Mouse (Mus musculus): Measurements from ENCODE around the gene Apoe.

The Apoe gene

DNA sequence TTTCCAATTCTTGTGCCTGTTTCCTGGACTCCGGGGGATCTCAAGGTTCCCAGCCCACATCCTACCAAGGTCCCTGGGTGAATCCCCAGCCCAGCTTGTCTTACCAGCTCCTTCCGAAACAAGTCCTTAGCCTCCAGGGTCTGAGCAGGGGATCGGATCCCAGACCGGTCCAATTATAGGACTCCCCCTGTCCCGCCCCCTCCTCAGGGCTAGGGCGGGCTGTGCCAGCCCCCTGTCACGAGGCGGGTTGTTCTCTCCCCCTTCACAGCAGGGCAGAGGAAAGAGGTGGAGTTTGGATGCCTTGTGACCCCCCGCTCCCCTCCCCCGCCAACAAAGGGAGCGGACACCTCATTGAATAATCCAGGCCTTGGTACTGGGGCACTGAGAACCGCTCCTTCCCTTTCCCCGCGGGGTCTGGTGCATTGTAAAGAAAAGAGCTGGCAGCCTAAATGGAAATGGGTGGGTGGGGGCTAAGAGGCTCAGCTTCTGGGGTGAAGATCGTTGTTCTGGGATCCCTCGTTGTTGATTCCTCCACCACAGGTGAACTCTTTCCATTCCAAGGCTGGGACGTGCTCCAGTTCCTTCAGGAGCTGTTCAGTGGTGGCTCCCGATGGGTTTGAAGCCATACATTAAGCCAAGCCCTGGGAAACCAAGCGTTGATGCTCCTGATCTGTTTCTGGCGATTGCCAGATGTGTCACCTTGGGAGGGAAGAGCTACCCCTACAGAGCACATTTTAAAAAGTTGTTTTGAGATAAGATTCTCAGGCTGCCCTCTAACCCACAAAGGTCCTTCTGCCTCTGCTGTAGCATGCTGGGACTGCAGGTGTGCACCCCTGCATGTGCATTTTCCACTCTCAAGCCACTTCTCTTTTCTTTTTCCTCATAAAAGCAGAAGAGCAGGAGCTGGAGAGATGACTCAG, at the start of gene Apoe:
Gene Apoe (minus strand): TSS at position 282 of the 920 bp plus-strand sequence.
- peak; percentile 62 for DNase-seq

- DNase-seq = peak; percentile 56
These were observed 48.6 kb upstream of the Apoe start for GRCm38 (mm10) chr7:19747420-19748218.

GRCm38 (mm10) chr7:19746426-19747201, 47.6 kb upstream of the Apoe start:
- DNase-seq = no peak

- no peak for DNase-seq
These were observed 47.0 kb upstream of the Apoe start for GRCm38 (mm10) chr7:19745971-19746370.

- DNase-seq = no peak
These were observed 45.8 kb upstream of the Apoe start for GRCm38 (mm10) chr7:19744590-19745385.

GRCm38 (mm10) chr7:19743791-19744190, 44.8 kb upstream of the Apoe start:
- no peak for DNase-seq

DNA sequence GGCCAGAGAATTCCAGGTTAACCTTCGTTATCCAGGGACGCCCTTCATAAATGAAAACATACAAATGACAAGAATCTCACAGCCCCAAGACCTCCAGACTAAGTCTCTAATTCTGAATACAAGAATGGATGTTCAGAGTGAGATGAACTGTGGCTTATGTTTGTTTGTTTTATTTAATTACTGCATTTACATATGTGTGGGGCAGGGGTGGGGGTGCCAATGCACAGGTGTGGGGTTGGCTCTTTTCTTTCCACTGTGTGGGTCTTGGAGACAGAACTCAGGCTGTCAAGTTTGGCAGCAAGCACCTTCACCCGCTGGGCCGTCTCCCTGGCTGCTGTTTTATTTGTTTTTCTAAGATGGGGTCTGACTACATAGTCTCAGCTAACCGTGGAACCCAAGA, 43.5 kb upstream of the Apoe start:
- no peak for DNase-seq

DNA sequence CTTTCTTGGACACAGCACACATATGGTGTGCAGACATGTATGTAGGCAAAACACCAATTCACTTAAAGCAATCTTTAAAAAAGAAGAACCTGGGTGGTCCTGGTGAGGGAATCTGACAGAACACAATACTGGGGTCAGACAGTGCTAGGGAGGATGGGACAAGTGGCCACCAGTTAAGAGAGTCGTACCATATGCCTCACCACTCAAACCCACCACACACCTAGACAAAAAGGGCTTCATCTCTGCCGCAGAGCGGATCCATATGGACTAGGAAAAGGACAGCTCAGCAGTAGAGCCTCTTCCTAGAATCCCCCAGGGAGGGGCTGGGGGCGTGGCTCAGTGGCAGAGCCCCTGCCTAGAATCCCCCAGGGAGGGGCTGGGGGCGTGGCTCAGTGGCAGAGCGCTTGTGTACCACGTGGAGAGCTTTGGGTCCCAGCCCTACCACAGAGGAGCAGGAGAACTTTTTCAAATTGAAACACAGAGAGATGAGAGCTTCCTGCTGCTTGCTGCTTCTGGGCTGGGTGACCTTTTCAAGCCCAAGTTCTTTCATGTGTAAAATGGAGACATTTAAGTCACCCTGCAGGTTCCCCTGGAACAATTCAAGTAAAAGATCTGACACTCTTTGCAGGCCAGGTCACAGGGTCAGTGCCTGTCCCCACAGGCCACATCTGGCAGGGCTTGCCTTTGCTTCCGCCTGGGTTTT, 42.5 kb upstream of the Apoe start:
- peak; percentile 32 for DNase-seq

GRCm38 (mm10) chr7:19740269-19740668, 41.3 kb upstream of the Apoe start:
- peak; percentile 37 for DNase-seq

DNA sequence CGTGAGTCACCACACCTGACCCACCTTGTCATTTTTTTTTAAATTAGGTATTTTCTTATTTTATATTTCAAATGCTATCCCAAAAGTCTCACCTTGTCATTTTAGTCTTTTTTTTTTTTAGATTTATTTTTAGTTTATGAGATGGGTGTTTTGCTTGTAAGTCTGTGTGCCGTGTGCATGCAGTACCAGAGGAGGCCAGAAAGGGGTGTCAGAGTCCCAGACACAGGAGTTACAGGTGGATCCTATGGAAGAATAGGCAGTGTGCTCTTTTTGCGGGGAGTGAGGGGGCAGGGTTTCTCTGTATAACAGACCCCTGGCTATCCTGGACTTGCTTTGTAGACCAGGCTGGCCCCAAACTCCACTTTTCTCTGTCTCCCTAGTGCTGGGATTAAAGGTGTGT, 39.8 kb upstream of the Apoe start:
- DNase-seq = no peak

- DNase-seq = no peak
These were observed 37.5 kb upstream of the Apoe start for GRCm38 (mm10) chr7:19736389-19737057.

DNA sequence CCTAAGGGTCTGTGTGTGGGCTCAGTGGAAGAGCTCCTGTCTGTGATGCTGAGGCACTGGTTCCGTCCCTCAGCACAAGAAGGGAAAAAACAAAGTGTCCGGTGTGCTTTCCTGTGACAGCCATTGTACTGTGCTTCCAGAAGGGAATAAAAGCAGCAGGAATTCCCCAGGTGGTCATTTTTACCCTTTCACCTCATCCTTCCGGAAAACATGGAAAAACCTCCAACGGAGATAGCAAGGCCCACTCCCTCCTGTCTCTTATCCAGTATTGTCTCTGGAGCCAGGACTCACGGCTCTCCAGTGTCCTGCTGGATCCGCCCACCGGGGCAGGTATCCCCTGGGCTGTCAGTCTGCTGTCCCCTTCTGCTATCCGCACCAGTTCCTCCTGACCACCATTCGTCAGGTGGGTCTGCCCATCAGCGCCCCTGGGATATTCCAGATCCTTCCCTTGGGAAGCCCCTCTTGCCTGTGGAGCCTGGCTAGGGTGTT, 35.2 kb upstream of the Apoe start:
- no peak for DNase-seq

- DNase-seq = no peak
These were observed 27.6 kb upstream of the Apoe start for GRCm38 (mm10) chr7:19726541-19726940.

DNA sequence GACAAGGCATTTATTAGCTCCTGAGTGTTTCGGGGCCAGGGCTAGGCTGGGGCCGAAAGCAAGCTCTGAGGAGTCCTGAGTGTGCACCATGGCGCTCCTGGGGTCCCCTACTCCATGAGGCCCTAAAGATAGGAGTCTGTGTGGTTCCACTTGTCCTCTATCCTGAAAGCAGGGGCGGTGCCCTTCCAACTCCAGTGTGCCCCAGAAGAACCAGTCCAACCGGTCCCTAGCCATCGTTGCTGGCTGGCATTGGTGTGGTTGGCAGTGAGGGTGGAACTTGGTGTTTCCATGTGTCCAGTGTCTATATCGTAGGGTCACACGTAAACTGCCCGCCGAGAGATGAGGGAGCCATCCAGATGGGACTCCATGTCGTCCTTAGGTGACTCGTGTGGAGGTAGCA, 25.2 kb upstream of the Apoe start:
- peak; percentile 61 for DNase-seq

- peak; percentile 69 for DNase-seq
These were observed 23.8 kb upstream of the Apoe start for GRCm38 (mm10) chr7:19722754-19723195.

DNA sequence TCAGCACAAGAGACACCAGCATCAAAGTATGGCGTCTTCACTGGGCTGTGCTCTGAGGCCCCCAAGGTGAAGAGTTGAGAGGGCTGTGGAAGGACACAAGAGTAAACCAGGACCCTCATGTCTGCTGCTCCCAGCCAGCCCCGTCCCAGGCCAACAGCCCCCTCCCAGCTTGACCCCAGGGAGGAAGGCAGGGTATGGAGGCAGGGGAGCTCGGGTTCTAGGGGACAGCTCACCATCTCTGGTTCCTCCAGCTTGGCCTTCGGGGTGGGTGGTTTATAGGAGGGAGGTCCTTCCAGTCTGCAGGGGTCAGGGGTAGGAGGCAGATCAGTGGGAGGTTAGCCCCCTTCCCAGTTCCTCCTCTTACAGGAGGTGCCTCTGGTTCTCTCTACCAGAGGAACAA, 20.2 kb upstream of the Apoe start:
- no peak for DNase-seq

GRCm38 (mm10) chr7:19718297-19718952, 19.4 kb upstream of the Apoe start:
- no peak for DNase-seq

GRCm38 (mm10) chr7:19717346-19717745, 18.4 kb upstream of the Apoe start:
- no peak for DNase-seq

DNA sequence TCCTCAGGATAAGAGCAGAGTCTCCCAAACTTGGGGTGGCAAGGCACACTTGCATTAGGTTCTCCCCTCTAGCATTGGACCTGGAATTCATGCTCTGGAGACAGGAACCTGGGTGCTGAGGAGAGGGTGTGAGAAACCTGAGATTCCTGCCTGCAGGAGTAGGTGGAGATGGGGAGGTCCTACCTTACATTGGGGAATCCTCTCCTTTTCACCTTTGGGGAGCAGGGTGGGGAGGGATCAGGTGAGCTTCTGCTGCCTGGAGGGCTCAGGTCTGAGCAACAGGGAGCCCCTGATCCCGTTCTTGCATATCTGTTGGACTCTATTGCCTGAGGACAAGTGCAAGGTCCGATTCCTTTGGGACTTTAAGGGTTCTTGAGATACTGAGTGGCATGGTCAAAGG, 17.8 kb upstream of the Apoe start:
- no peak for DNase-seq

GRCm38 (mm10) chr7:19716055-19716682, 17.2 kb upstream of the Apoe start:
- DNase-seq = no peak

All from lung, postnatal 14 days (tissue).